In the genomic region with DNA sequence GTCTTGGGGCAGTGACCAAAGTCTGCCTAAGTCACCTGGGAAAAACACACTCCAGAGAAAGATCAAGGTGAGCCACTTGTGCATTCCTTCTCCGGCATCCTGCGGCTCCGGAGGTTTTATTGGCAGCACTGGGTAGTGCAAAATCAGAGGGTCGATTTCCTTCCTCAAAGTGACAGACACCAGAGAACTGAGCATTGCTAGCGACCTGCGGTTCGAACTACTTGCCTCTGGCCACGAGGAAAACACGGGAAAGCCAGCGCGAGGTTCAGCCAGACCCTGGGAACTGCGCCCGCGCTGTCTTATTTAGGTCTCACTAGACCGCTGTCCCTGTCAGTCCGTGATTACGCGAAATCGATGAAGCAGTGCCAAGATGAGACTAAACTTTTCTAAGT, we compare ENCODE assay signal across 8 mouse cellular contexts. TPM values are rescaled to one million over a fixed set of nuclear protein-coding genes. Genes with fewer than 3 reads are reported as not detected.
DNase-seq lines count a peak whose midpoint lies in the region; ATAC-seq lines count a peak whose summit lies in the region.

No protein-coding gene starts in this region.

- H3K4me2 ChIP-seq in forebrain, embryonic 13.5 days = peak overlapping the region; percentile 94
- peak overlapping the region; percentile 98 for H3K4me2 ChIP-seq in hindbrain, embryonic 16.5 days (ENCODE audit: low read length)
- peak overlapping the region; percentile 84 for H3K4me2 ChIP-seq in liver, embryonic 11.5 days
- peak overlapping the region; percentile 92 for H3K4me2 ChIP-seq in neural tube, embryonic 13.5 days

- no peaks in the 10 kb centered on the region for H3K36me3 ChIP-seq in forebrain, embryonic 13.5 days (ENCODE audit: poor library complexity, severe bottlenecking)
- no peaks in the 10 kb centered on the region for H3K36me3 ChIP-seq in hindbrain, embryonic 16.5 days (ENCODE audit: control insufficient read depth, insufficient read depth, low read length)
- H3K36me3 ChIP-seq in liver, embryonic 11.5 days (ENCODE audit: control insufficient read depth, insufficient read depth, low read length) = no peaks in the 10 kb centered on the region
- no peaks in the 10 kb centered on the region for H3K36me3 ChIP-seq in neural tube, embryonic 13.5 days

- DNase-seq in frontal cortex, postnatal 36 days (ENCODE audit: low spot score in 2 of 2) = peak; percentile 39 to 43
- peak; percentile 30 to 39 for DNase-seq in adrenal gland, postnatal 36 days
- peak; percentile 35 for DNase-seq in liver, embryonic 11.5 days (ENCODE audit: low spot score)
- no peak for DNase-seq in c-Kit-positive CD71-positive TER-119-positive erythroid progenitor cells, embryonic 14.5 days (ENCODE audit: low spot score)

- peaks cover 16% of the 10 kb centered on the region for H3K4me1 ChIP-seq in forebrain, embryonic 13.5 days
- H3K4me1 ChIP-seq in hindbrain, embryonic 16.5 days (ENCODE audit: control insufficient read depth, insufficient read depth, low read depth, low read length) = peaks cover 10% of the 10 kb centered on the region
- H3K4me1 ChIP-seq in liver, embryonic 11.5 days (replicated peaks; ENCODE audit: control insufficient read depth, insufficient read depth, low read length) = no peaks in the 10 kb centered on the region; the same call in 1 of the 2 replicates
- peaks cover 11% of the 10 kb centered on the region for H3K4me1 ChIP-seq in neural tube, embryonic 13.5 days (replicated peaks)

- H3K27ac ChIP-seq in forebrain, embryonic 13.5 days = no peak overlapping the region
- no peak overlapping the region for H3K27ac ChIP-seq in hindbrain, embryonic 16.5 days (ENCODE audit: low read depth, low read length)
- no peak overlapping the region for H3K27ac ChIP-seq in liver, embryonic 11.5 days (ENCODE audit: low read depth, low read length)
- no peak overlapping the region for H3K27ac ChIP-seq in neural tube, embryonic 13.5 days (replicated peaks)

- 0 out of 2 replicates have a peak overlapping the region, but pooled peaks have one; percentile 12 for H3K9ac ChIP-seq in forebrain, embryonic 13.5 days
- H3K9ac ChIP-seq in hindbrain, embryonic 16.5 days (ENCODE audit: low read depth, low read length) = no peak overlapping the region
- H3K9ac ChIP-seq in liver, embryonic 11.5 days (ENCODE audit: low read depth, low read length) = no peak overlapping the region
- no peak overlapping the region for H3K9ac ChIP-seq in neural tube, embryonic 13.5 days

- no peaks in the 10 kb centered on the region for H3K9me3 ChIP-seq in forebrain, embryonic 13.5 days (replicated peaks)
- no peaks in the 10 kb centered on the region for H3K9me3 ChIP-seq in hindbrain, embryonic 16.5 days (ENCODE audit: control insufficient read depth, low read length)
- no peaks in the 10 kb centered on the region for H3K9me3 ChIP-seq in liver, embryonic 11.5 days (ENCODE audit: control insufficient read depth, low read length)
- H3K9me3 ChIP-seq in neural tube, embryonic 13.5 days = no peaks in the 10 kb centered on the region

- H3K27me3 ChIP-seq in forebrain, embryonic 13.5 days = peaks cover 24% of the 10 kb centered on the region
- H3K27me3 ChIP-seq in hindbrain, embryonic 16.5 days (replicated peaks; ENCODE audit: control insufficient read depth, insufficient read depth, low read length) = no peaks in the 10 kb centered on the region; the same call in 1 of the 2 replicates
- peaks cover 43% of the 10 kb centered on the region for H3K27me3 ChIP-seq in liver, embryonic 11.5 days (replicated peaks; ENCODE audit: control insufficient read depth, insufficient read depth, low read length)
- peaks cover 43% of the 10 kb centered on the region for H3K27me3 ChIP-seq in neural tube, embryonic 13.5 days

- whole genome bisulfite sequencing in forebrain, embryonic 13.5 days = under 1% methylated on average over 19 of the region's 19 CpGs
- 1% methylated on average over 19 of the region's 19 CpGs for WGBS in hindbrain, embryonic 16.5 days
- WGBS in liver, embryonic 11.5 days = 2% methylated on average over 19 of the region's 19 CpGs
- WGBS in neural tube, embryonic 13.5 days = under 1% methylated on average over 19 of the region's 19 CpGs

- ATAC-seq in frontal cortex, adult (ENCODE audit: low TSS enrichment) = no peak
- no peak for ATAC-seq in forebrain, embryonic 13.5 days
- no peak for ATAC-seq in hindbrain, embryonic 16.5 days
- no peak for ATAC-seq in liver, embryonic 11.5 days (replicated peaks; ENCODE audit: low FRiP score)
- no peak for ATAC-seq in neural tube, embryonic 13.5 days (ENCODE audit: low read depth)

- H3K4me3 ChIP-seq in forebrain, embryonic 13.5 days = peak overlapping the region; percentile 66
- peak overlapping the region; percentile 78 for H3K4me3 ChIP-seq in hindbrain, embryonic 16.5 days (ENCODE audit: low read length)
- H3K4me3 ChIP-seq in liver, embryonic 11.5 days (ENCODE audit: low read depth, low read length) = peak overlapping the region; percentile 59
- H3K4me3 ChIP-seq in neural tube, embryonic 13.5 days = peak overlapping the region; percentile 66

RNA-seq across cellular contexts. Expression of a gene that starts 1.7 kb away (rescaled TPM):
- under 1 TPM; 0.17 to 0.20 TPM for total RNA-seq in adrenal gland, postnatal 36 days (2021)
- 6.6 TPM in 2 replicates for polyA plus RNA-seq in forebrain, embryonic 13.5 days (2015; fragmentation: Nextera tagmentation; extraction: Ambion mirVana)
- 13.6 and 13.9 TPM in 2 replicates for polyA plus RNA-seq in hindbrain, embryonic 16.5 days (2015; fragmentation: Nextera tagmentation; extraction: Ambion mirVana)
- polyA plus RNA-seq in liver, embryonic 11.5 days (2014; fragmentation: Nextera tagmentation; extraction: Ambion mirVana) = 0.48 and 0.69 TPM in 2 replicates
- 9.1 and 12.7 TPM in 2 replicates for polyA plus RNA-seq in neural tube, embryonic 13.5 days (2015; fragmentation: Nextera tagmentation; extraction: Ambion mirVana)
